Mouse (Mus musculus) erythroblast, embryonic 14.5 days (primary cell): ENCODE measurements around the gene Tlcd1.

Experiments used
- GATA1 ChIP-seq: IDR thresholded peaks from 2 replicates; pipeline ENCODE4 v1.6.1; 2012; ENCODE audit warnings: low read length, inconsistent platforms, mixed read lengths
- TAL1 ChIP-seq: IDR thresholded peaks from 3 replicates; pipeline ENCODE4 v1.6.1; 2012; ENCODE audit warnings: low read length, inconsistent platforms, mixed read lengths

DNA sequence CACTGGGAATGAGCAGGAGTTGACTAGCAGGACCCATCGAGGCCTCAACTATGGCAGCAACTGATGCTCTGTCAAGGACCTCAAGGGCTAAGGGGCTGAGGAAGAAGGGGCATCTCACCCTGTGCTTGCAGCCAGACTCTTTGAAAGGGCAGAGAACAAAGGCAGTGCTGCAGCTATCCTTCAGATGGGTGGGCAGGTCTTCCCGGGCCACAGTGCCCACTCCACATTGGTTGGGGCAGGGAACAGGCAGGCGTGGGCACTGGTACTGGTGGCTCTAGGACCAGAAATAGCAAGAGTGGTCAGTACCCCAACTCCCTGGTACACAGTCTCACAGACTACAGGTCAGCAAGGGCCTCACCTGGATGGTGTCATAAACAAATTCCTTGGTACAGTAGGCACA is 15.8 kb upstream of the Tlcd1 start:
- no peak for TF ChIP-seq GATA1
- TF ChIP-seq TAL1: no peak
